Mouse (Mus musculus): ENCODE data around the gene Slc35f1.

- TF ChIP-seq TAL1 (IDR thresholded peaks at IDR 0.05; ENCODE audit: low read length) (no peak), GATA1 (IDR thresholded peaks at IDR 0.05; ENCODE audit: low read length) (no peak)
Measured at GRCm38 (mm10) chr10:52940111-52940830, 249.9 kb downstream of the Slc35f1 start.

Data from erythroblast, embryonic 14.5 days (primary cell).